Mouse (Mus musculus) hindbrain, embryonic 15.5 days (tissue): ENCODE measurements around the gene Mvb12a. TPM values are rescaled to one million over a fixed set of nuclear protein-coding genes. Genes with fewer than 3 reads are reported as not detected.
"Not testable (repeated sequence)": the region's sequence is repeated elsewhere in the genome, so short reads cannot be mapped to it uniquely, and the experiment has no call there.

ENCODE experiments used
- ATAC-seq: fragments of 200-750 bp; cut with Nextera tagmentation; 2 replicates; pipeline ENCODE4 v1.8.0; 2017; ENCODE audit warnings: low read depth, moderate number of reproducible peaks, moderate TSS enrichment; ENCODE audit not compliant: low FRiP score
- H3K27ac ChIP-seq: fragments of 300-500 bp; sonication (generic); replicated peaks from 2 replicates; pipeline ENCODE4 v1.5.1; 2015; ENCODE audit warnings: mild to moderate bottlenecking, inconsistent platforms
- H3K27me3 ChIP-seq: fragments of 300-500 bp; sonication (generic); 2 replicates; pipeline ENCODE4 v1.6.1; 2015; ENCODE audit warnings: control low read depth, inconsistent platforms
- H3K36me3 ChIP-seq: fragments of 300-500 bp; sonication (generic); 2 replicates; pipeline ENCODE4 v1.6.1; 2015; ENCODE audit warnings: control low read depth, inconsistent platforms
- H3K4me1 ChIP-seq: fragments of 300-500 bp; sonication (generic); replicated peaks from 2 replicates; pipeline ENCODE4 v1.6.1; 2015; ENCODE audit warnings: control low read depth, inconsistent platforms
- H3K4me2 ChIP-seq: fragments of 300-500 bp; sonication (generic); 2 replicates; pipeline ENCODE4 v1.6.1; 2015; ENCODE audit warnings: moderate library complexity, mild to moderate bottlenecking, inconsistent platforms
- H3K4me3 ChIP-seq: fragments of 300-500 bp; sonication (generic); 2 replicates; pipeline ENCODE4 v1.5.1; 2015; ENCODE audit warnings: mild to moderate bottlenecking, inconsistent platforms
- H3K9ac ChIP-seq: fragments of 300-500 bp; sonication (generic); 2 replicates; pipeline ENCODE4 v1.6.1; 2015; ENCODE audit warnings: inconsistent platforms
- H3K9me3 ChIP-seq: fragments of 300-500 bp; sonication (generic); 2 replicates; pipeline ENCODE4 v1.6.1; 2016; ENCODE audit warnings: control low read depth, inconsistent platforms
- WGBS: fragments of 180-500 bp; shearing (Covaris S2); methylation state at CpG from one replicate; pipeline ENCODE4 v1.1.7; 2015; 5-methylcytosine and 5-hydroxymethylcytosine counted together
- polyA plus RNA-seq: library from polyadenylated mRNA; unstranded; fragments of >200 nt; fragmentation: Nextera tagmentation; extraction: Ambion mirVana; gene quantifications from 2 replicates; pipeline ENCODE4 v1.2.1, GENCODE M21; 2015

Gene Mvb12a
- polyA plus RNA-seq, 1 experiment from 2014 or later, result 60.3 TPM

GRCm38 (mm10) chr8:71528362-71529073, 14.2 kb upstream of the Mvb12a start:
- WGBS, result 88% methylated on average over 11 of the region's 11 CpGs
- Histone ChIP-seq H3K9ac (no peak overlapping the region), H3K4me1 (peaks cover 6% of the 10 kb centered on the region), H3K27me3 (peaks cover 32% of the 10 kb centered on the region), H3K4me2 (no peak overlapping the region), H3K36me3 (no peaks in the 10 kb centered on the region), H3K4me3 (no peak overlapping the region), H3K27ac (peak overlapping the region; percentile 45; the same call in 1 of the 2 replicates), H3K9me3 (no peaks in the 10 kb centered on the region)
- ATAC-seq, result no peak

GRCm38 (mm10) chr8:71530735-71531467, 11.8 kb upstream of the Mvb12a start:
- H3K9ac ChIP-seq, H3K9me3 ChIP-seq, H3K36me3 ChIP-seq, H3K4me3 ChIP-seq, H3K4me1 ChIP-seq, ATAC-seq, H3K27ac ChIP-seq, H3K4me2 ChIP-seq: not testable (repeated sequence)
- WGBS, result 72% methylated on average over 7 of the region's 12 CpGs
- peaks cover 17% of the 10 kb centered on the region for H3K27me3 ChIP-seq

GRCm38 (mm10) chr8:71534263-71534810, 8.4 kb upstream of the Mvb12a start:
- Histone ChIP-seq H3K36me3 (no peaks in the 10 kb centered on the region), H3K27me3 (peaks cover 18% of the 10 kb centered on the region), H3K4me2 (no peak overlapping the region), H3K27ac (no peak overlapping the region), H3K4me1 (peaks cover 8% of the 10 kb centered on the region), H3K4me3 (no peak overlapping the region), H3K9ac (no peak overlapping the region), H3K9me3 (no peaks in the 10 kb centered on the region)
- 0 out of 2 replicates have a peak, but pooled peaks have one; percentile 20 for ATAC-seq
- 41% methylated on average over 3 of the region's 3 CpGs for WGBS

- no peaks in the 10 kb centered on the region for H3K36me3 ChIP-seq
- H3K4me1 ChIP-seq, result peaks cover 8% of the 10 kb centered on the region
- no peak overlapping the region for H3K27ac ChIP-seq
- WGBS, result 62% methylated on average over 5 of the region's 5 CpGs
- no peak overlapping the region for H3K9ac ChIP-seq
- H3K9me3 ChIP-seq, result no peaks in the 10 kb centered on the region
- H3K4me2 ChIP-seq, result no peak overlapping the region
- ATAC-seq, result no peak; the same call in 1 of the 2 replicates
- H3K4me3 ChIP-seq, result no peak overlapping the region
- peaks cover 18% of the 10 kb centered on the region for H3K27me3 ChIP-seq
These were observed 7.1 kb upstream of the Mvb12a start for GRCm38 (mm10) chr8:71535663-71536062.

GRCm38 (mm10) chr8:71537028-71537867, 5.5 kb upstream of the Mvb12a start, which contains the start of gene Bst2:
Gene Bst2, minus strand, starts transcription at chr8:71537456.
- Histone ChIP-seq H3K36me3 (no peaks in the 10 kb centered on the region), H3K27ac (no peak within 1 kb of the TSS), H3K4me3 (peak within 1 kb of the TSS; percentile 29), H3K4me1 (peaks cover 8% of the 10 kb centered on the region), H3K9ac (no peak within 1 kb of the TSS), H3K27me3 (peaks cover 18% of the 10 kb centered on the region), H3K9me3 (no peaks in the 10 kb centered on the region), H3K4me2 (peak within 1 kb of the TSS; percentile 53)
- no peak for ATAC-seq
- WGBS, result 4% methylated on average over 37 of the region's 37 CpGs

GRCm38 (mm10) chr8:71543755-71544154, 1.0 kb downstream of the Mvb12a start:
- Histone ChIP-seq H3K36me3 (peaks cover 18% of the 10 kb centered on the region), H3K27me3 (no peaks in the 10 kb centered on the region), H3K9me3 (no peaks in the 10 kb centered on the region), H3K4me1 (peaks cover 10% of the 10 kb centered on the region), H3K4me3 (peak overlapping the region; percentile 75), H3K27ac (no peak overlapping the region), H3K4me2 (peak overlapping the region; percentile 55), H3K9ac (peak overlapping the region; percentile 70; the same call in 1 of the 2 replicates)
- 86% methylated on average over 9 of the region's 9 CpGs for WGBS
- ATAC-seq, result no peak

- peaks cover 10% of the 10 kb centered on the region for H3K4me1 ChIP-seq
- H3K4me2 ChIP-seq, result no peak overlapping the region
- ATAC-seq, result no peak
- no peaks in the 10 kb centered on the region for H3K9me3 ChIP-seq
- H3K36me3 ChIP-seq, result peaks cover 18% of the 10 kb centered on the region
- H3K4me3 ChIP-seq, result no peak overlapping the region
- H3K9ac ChIP-seq, result no peak overlapping the region
- 92% methylated on average over 11 of the region's 11 CpGs for WGBS
- H3K27me3 ChIP-seq, result no peaks in the 10 kb centered on the region
- H3K27ac ChIP-seq, result no peak overlapping the region
These were observed 2.3 kb downstream of the Mvb12a start for GRCm38 (mm10) chr8:71545053-71545452.

- H3K36me3 ChIP-seq, result peaks cover 18% of the 10 kb centered on the region
- no peak overlapping the region for H3K9ac ChIP-seq
- H3K4me2 ChIP-seq, result no peak overlapping the region
- H3K4me3 ChIP-seq, result no peak overlapping the region
- 89% methylated on average over 7 of the region's 7 CpGs for WGBS
- no peak for ATAC-seq
- no peak overlapping the region for H3K27ac ChIP-seq
- no peaks in the 10 kb centered on the region for H3K27me3 ChIP-seq
- peaks cover 10% of the 10 kb centered on the region for H3K4me1 ChIP-seq
- H3K9me3 ChIP-seq, result no peaks in the 10 kb centered on the region
These were observed 4.9 kb downstream of the Mvb12a start for GRCm38 (mm10) chr8:71547590-71547989.

GRCm38 (mm10) chr8:71550754-71551153, 8.0 kb downstream of the Mvb12a start:
- H3K9me3 ChIP-seq, result no peaks in the 10 kb centered on the region
- no peak overlapping the region for H3K9ac ChIP-seq
- 0 out of 2 replicates have a peak, but pooled peaks cover 4% of the 10 kb centered on the region for H3K27me3 ChIP-seq
- WGBS, result 70% methylated on average over 7 of the region's 7 CpGs
- H3K36me3 ChIP-seq, result peaks cover 15% of the 10 kb centered on the region
- H3K4me3 ChIP-seq, result no peak overlapping the region
- H3K4me1 ChIP-seq, result no peaks in the 10 kb centered on the region
- no peak overlapping the region for H3K4me2 ChIP-seq
- ATAC-seq, result no peak
- no peak overlapping the region for H3K27ac ChIP-seq

GRCm38 (mm10) chr8:71552770-71553169, 10.0 kb downstream of the Mvb12a start:
- Histone ChIP-seq H3K4me3 (no peak overlapping the region), H3K27me3 (peaks cover 24% of the 10 kb centered on the region), H3K9me3 (no peaks in the 10 kb centered on the region), H3K4me1 (no peaks in the 10 kb centered on the region), H3K36me3 (peaks cover 5% of the 10 kb centered on the region; the same call in 1 of the 2 replicates), H3K27ac (no peak overlapping the region), H3K4me2 (no peak overlapping the region), H3K9ac (no peak overlapping the region)
- no peak for ATAC-seq
- WGBS, result 70% methylated on average over 6 of the region's 6 CpGs

- 68% methylated on average over 6 of the region's 6 CpGs for WGBS
- no peak overlapping the region for H3K9ac ChIP-seq
- H3K27me3 ChIP-seq, result peaks cover 36% of the 10 kb centered on the region
- no peak overlapping the region for H3K4me2 ChIP-seq
- no peak overlapping the region for H3K27ac ChIP-seq
- H3K4me1 ChIP-seq, result peaks cover 9% of the 10 kb centered on the region
- no peaks in the 10 kb centered on the region for H3K36me3 ChIP-seq
- H3K9me3 ChIP-seq, result no peaks in the 10 kb centered on the region
- ATAC-seq, result no peak
- H3K4me3 ChIP-seq, result no peak overlapping the region
These were observed 11.3 kb downstream of the Mvb12a start for GRCm38 (mm10) chr8:71554001-71554400.
